Mouse (Mus musculus) stomach, postnatal 0 days (tissue): Measurements from ENCODE around the gene H1foo. TPM values are rescaled to one million over a fixed set of nuclear protein-coding genes. Genes with fewer than 3 reads are reported as not detected.

ENCODE experiments used
- ATAC-seq: fragments of 200-750 bp; cut with Nextera tagmentation; 2 replicates; pipeline ENCODE4 v1.8.0; 2017; ENCODE audit not compliant: low FRiP score, low TSS enrichment
- DNase-seq: peaks from one replicate; pipeline ENCODE4 v3.0.0-alpha.2; 2016; ENCODE audit warnings: low spot score
- H3K27ac ChIP-seq: fragments of 300-500 bp; sonication (generic); replicated peaks from 2 replicates; pipeline ENCODE4 v1.5.1; 2014; ENCODE audit warnings: mild to moderate bottlenecking, control low read depth
- H3K27me3 ChIP-seq: fragments of 300-500 bp; sonication (generic); 2 replicates; pipeline ENCODE4 v1.6.1; 2014; ENCODE audit warnings: low read length; ENCODE audit not compliant: control insufficient read depth, insufficient read depth
- H3K36me3 ChIP-seq: fragments of 300-500 bp; sonication (generic); 2 replicates; pipeline ENCODE4 v1.6.1; 2014; ENCODE audit warnings: low read length, mixed read lengths; ENCODE audit not compliant: control insufficient read depth, insufficient read depth
- H3K4me1 ChIP-seq: fragments of 300-500 bp; sonication (generic); replicated peaks from 2 replicates; pipeline ENCODE4 v1.6.1; 2014; ENCODE audit warnings: antibody characterized with exemption; ENCODE audit not compliant: control insufficient read depth, insufficient read depth
- H3K4me2 ChIP-seq: fragments of 300-500 bp; sonication (generic); replicated peaks from 2 replicates; pipeline ENCODE4 v1.6.1; 2014; ENCODE audit warnings: low read depth, mild to moderate bottlenecking, control low read depth, moderate library complexity
- H3K4me3 ChIP-seq: fragments of 300-500 bp; sonication (generic); 2 replicates; pipeline ENCODE4 v1.5.1; 2014; ENCODE audit warnings: low read depth, low read length, control low read depth
- H3K9ac ChIP-seq: fragments of 300-500 bp; sonication (generic); 2 replicates; pipeline ENCODE4 v1.6.1; 2014; ENCODE audit warnings: mild to moderate bottlenecking, low read length, control low read depth, mixed read lengths
- H3K9me3 ChIP-seq: fragments of 300-500 bp; sonication (generic); 2 replicates; pipeline ENCODE4 v1.6.1; 2016; ENCODE audit warnings: low read length; ENCODE audit not compliant: control insufficient read depth
- CTCF ChIP-seq: IDR thresholded peaks from 2 replicates; pipeline ENCODE4 v1.5.1; 2016; ENCODE audit warnings: antibody characterized with exemption, low read depth, mild to moderate bottlenecking, moderate library complexity
- EP300 ChIP-seq: optimal IDR thresholded peaks from 2 replicates; pipeline ENCODE3; 2016; ENCODE audit warnings: antibody characterized with exemption
- WGBS: fragments of 180-500 bp; shearing (Covaris S2); extraction: QIAGEN DNeasy Blood & Tissue Kit; methylation state at CpG from one replicate; pipeline ENCODE4 v1.1.7; 2014; 5-methylcytosine and 5-hydroxymethylcytosine counted together
- polyA plus RNA-seq: library from polyadenylated mRNA; unstranded; fragments of >200 nt; fragmentation: Nextera tagmentation; extraction: Ambion mirVana; gene quantifications from 2 replicates; pipeline ENCODE4 v1.2.1, GENCODE M21; 2015

H1foo gene
- polyA plus RNA-seq, 1 experiment from 2014 or later: not detected

- TF ChIP-seq EP300: no peak
- no peak for TF ChIP-seq CTCF
- ATAC-seq (peak; percentile 15; the same call in 1 of the 2 replicates), DNase-seq (no peak)
- Histone ChIP-seq H3K4me2 (peak overlapping the region; percentile 20; the same call in 1 of the 2 replicates), H3K36me3 (no peaks in the 10 kb centered on the region), H3K4me3 (no peak overlapping the region), H3K27me3 (no peaks in the 10 kb centered on the region), H3K9me3 (no peaks in the 10 kb centered on the region), H3K9ac (peak overlapping the region; percentile 31; the same call in 1 of the 2 replicates), H3K4me1 (peaks cover 3% of the 10 kb centered on the region), H3K27ac (0 out of 2 replicates have a peak overlapping the region, but pooled peaks have one; percentile 35)
- 58% methylated on average over 12 of the region's 12 CpGs for WGBS
Observed at GRCm38 (mm10) chr6:115986472-115987095, 41.8 kb downstream of the H1foo start.

GRCm38 (mm10) chr6:115987096-115987747 is 42.5 kb downstream of the H1foo start:
- Histone ChIP-seq H3K4me1 (peaks cover 3% of the 10 kb centered on the region), H3K4me3 (no peak overlapping the region), H3K27ac (0 out of 2 replicates have a peak overlapping the region, but pooled peaks have one; percentile 13), H3K9ac (no peak overlapping the region), H3K36me3 (no peaks in the 10 kb centered on the region), H3K9me3 (no peaks in the 10 kb centered on the region), H3K4me2 (no peak overlapping the region), H3K27me3 (no peaks in the 10 kb centered on the region)
- ATAC-seq (no peak), DNase-seq (no peak)
- 69% methylated on average over 9 of the region's 9 CpGs for WGBS
- TF ChIP-seq EP300: no peak
- TF ChIP-seq CTCF: no peak

- Histone ChIP-seq H3K4me1 (peaks cover 3% of the 10 kb centered on the region), H3K36me3 (no peaks in the 10 kb centered on the region), H3K27ac (no peak overlapping the region), H3K27me3 (no peaks in the 10 kb centered on the region; the same call in 1 of the 2 replicates), H3K4me2 (no peak overlapping the region; the same call in 1 of the 2 replicates), H3K9me3 (no peaks in the 10 kb centered on the region), H3K4me3 (no peak overlapping the region), H3K9ac (no peak overlapping the region)
- DNase-seq: no peak
- TF ChIP-seq EP300: no peak
- no peak for TF ChIP-seq CTCF
- no peak for ATAC-seq
- 78% methylated on average over 5 of the region's 5 CpGs for WGBS
Observed at GRCm38 (mm10) chr6:115989032-115989431, 44.3 kb downstream of the H1foo start.

DNA sequence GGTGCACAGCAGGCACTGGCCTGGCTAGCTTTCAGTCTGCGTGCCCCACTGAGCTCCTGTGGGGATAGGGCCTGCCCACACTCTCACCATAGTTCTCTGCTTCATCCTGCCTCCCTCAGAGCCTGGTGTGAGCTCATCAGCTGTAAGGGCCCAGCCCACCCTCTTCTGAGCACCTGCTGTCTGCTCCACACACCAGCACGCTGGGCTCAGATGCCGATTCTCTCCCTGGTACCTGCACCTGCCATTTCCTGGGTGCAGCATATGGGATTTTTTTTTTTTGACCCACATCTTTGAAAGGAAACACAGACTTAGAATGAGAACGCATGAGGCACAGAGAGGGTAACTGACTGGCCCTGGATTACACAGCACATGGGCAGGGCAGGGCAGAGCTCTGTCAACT is 44.9 kb downstream of the H1foo start:
- peak overlapping the region; percentile 25; the same call in 1 of the 2 replicates for H3K4me2 ChIP-seq
- peak overlapping the region; percentile 1; the same call in 1 of the 2 replicates for H3K4me3 ChIP-seq
- TF ChIP-seq EP300: no peak
- TF ChIP-seq CTCF: no peak
- H3K27me3 ChIP-seq: no peaks in the 10 kb centered on the region; the same call in 1 of the 2 replicates
- WGBS: 65% methylated on average over 4 of the region's 4 CpGs
- H3K9me3 ChIP-seq: no peaks in the 10 kb centered on the region
- DNase-seq (no peak), ATAC-seq (no peak)
- peaks cover 3% of the 10 kb centered on the region for H3K4me1 ChIP-seq
- no peak overlapping the region for H3K27ac ChIP-seq
- no peaks in the 10 kb centered on the region for H3K36me3 ChIP-seq
- H3K9ac ChIP-seq: no peak overlapping the region

- H3K4me3 ChIP-seq: peak overlapping the region; percentile 1; the same call in 1 of the 2 replicates
- WGBS: 76% methylated on average over 3 of the region's 3 CpGs
Observed at GRCm38 (mm10) chr6:115990056-115990455, 45.3 kb downstream of the H1foo start.

More at GRCm38 (mm10) chr6:115990056-115990455, 45.3 kb downstream of the H1foo start:
- Histone ChIP-seq H3K9ac (no peak overlapping the region), H3K4me1 (peaks cover 3% of the 10 kb centered on the region), H3K4me2 (peak overlapping the region; percentile 81), H3K27ac (no peak overlapping the region), H3K27me3 (no peaks in the 10 kb centered on the region; the same call in 1 of the 2 replicates), H3K36me3 (no peaks in the 10 kb centered on the region), H3K9me3 (no peaks in the 10 kb centered on the region)
- ATAC-seq (no peak), DNase-seq (no peak)
- TF ChIP-seq CTCF (no peak), EP300 (no peak)
